Mouse (Mus musculus): ENCODE measurements around the gene Ltb. TPM values are rescaled to one million over a fixed set of nuclear protein-coding genes. Genes with fewer than 3 reads are reported as not detected.
A peak's percentile ranks its signal among the peaks of the same experiment; 100 is the strongest.

Ltb gene
- polyA plus RNA-seq, 1 experiment from 2014 or later: 6.4 TPM

DNA sequence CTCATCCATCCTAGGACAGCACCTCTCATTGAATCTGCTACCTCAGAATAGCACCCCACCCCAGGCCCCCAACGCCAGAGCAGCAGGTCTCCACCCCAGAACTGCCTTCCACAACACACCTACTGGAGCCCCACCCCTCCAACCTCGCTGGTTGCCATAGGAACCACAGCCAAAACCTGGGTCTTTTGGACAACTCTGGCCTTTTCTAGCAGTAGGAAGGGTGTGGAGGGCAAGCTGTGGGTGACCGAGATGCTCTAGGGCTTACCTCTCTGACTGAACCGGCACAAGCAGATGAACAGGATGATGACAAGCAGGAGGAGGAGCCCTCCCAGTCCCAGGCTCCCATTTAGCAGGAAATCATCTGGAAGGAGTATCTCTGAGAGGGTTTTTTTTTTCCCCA is 7.6 kb upstream of the Ltb start:
- Histone ChIP-seq H3K9me3 (replicated peaks; ENCODE audit: control insufficient read depth, low read length) (no peaks in the 10 kb centered on the region), H3K9ac (ENCODE audit: low read length) (peak overlapping the region; percentile 63), H3K4me2 (ENCODE audit: low read depth, low read length) (peak overlapping the region; percentile 65), H3K4me3 (ENCODE audit: low read length) (peak overlapping the region; percentile 57), H3K36me3 (ENCODE audit: control insufficient read depth, insufficient read depth) (no peaks in the 10 kb centered on the region), H3K4me1 (ENCODE audit: control insufficient read depth, insufficient read depth, low read length) (no peaks in the 10 kb centered on the region), H3K27ac (ENCODE audit: low read length) (peak overlapping the region; percentile 11), H3K27me3 (ENCODE audit: control insufficient read depth, insufficient read depth, low read length) (no peaks in the 10 kb centered on the region)
- 0 out of 2 replicates have a peak, but pooled peaks have one; percentile 8 for ATAC-seq (replicated peaks; ENCODE audit: extremely low read depth, insufficient read depth, low FRiP score)
- WGBS: 4% methylated on average over 4 of the region's 4 CpGs

DNA sequence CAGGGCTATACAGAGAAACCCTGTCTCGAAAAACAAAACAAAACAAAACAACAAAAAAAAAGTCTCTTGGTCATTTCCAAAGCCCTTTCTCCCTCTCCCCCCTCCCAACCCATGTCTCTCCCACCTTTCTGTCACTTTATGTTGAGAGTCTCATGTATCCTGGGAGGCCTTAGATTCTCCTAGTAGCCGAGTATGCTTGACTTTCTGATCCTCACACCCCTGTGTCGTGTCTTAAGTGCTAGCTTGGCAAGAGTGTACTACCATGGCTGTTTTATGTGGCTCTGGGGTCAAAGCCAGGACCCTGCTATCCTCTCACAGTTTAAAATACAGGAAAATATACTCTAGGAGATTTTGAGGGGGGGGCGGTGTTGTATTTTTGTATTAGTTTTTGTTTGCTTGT is 6.9 kb upstream of the Ltb start:
- WGBS: 74% methylated on average over 4 of the region's 4 CpGs
- H3K4me1 ChIP-seq (ENCODE audit: control insufficient read depth, insufficient read depth, low read length): no peaks in the 10 kb centered on the region

DNA sequence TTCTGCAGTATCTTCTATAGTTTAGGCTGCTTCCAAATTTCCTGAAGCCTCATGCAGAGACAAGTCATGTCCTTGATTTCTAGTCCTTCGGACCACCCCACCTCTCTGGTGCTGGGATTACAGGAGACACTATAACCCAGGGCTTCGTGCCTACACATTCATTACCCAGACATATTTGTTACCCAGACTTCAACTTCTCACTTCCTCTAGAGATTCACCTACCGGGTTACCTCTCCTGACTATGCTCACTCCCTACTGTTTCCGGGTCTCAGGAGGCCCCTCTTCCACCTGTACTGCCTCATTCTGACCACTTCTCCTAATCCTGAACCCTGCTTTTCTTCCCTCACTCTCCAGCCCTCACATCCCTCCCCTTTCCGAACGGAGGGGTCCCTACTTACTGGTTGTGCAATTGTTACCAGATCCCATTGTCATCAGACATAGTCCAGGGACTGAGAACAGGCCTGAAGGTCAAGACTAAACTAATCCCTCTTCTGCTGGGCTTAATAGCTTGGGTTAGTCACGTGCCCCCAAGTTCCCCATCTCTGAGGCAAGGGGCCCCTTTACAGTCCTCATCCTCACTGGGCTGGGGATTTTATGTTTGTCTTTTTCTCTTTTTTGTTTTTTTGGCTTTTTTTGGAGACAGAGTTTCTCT is 6.2 kb upstream of the Ltb start, which contains the start of gene Lst1:
Gene Lst1 (minus strand): TSS at position 481 of the 652 bp plus-strand sequence.
- no peak within 1 kb of the TSS for H3K4me3 ChIP-seq (ENCODE audit: low read length)
- 67% methylated on average over 7 of the region's 7 CpGs for WGBS
- no peaks in the 10 kb centered on the region for H3K36me3 ChIP-seq (ENCODE audit: control insufficient read depth, insufficient read depth)
- no peak within 1 kb of the TSS for H3K9ac ChIP-seq (ENCODE audit: low read length)
- H3K4me1 ChIP-seq (ENCODE audit: control insufficient read depth, insufficient read depth, low read length): no peaks in the 10 kb centered on the region
- no peak within 1 kb of the TSS for H3K4me2 ChIP-seq (ENCODE audit: low read depth, low read length)
- H3K9me3 ChIP-seq (replicated peaks; ENCODE audit: control insufficient read depth, low read length): no peaks in the 10 kb centered on the region
- no peak for ATAC-seq (replicated peaks; ENCODE audit: extremely low read depth, insufficient read depth, low FRiP score)
- H3K27me3 ChIP-seq (ENCODE audit: control insufficient read depth, insufficient read depth, low read length): no peaks in the 10 kb centered on the region
- H3K27ac ChIP-seq (ENCODE audit: low read length): peak within 1 kb of the TSS; percentile 40

More for the DNA sequence above, 6.9 kb upstream of the Ltb start:
- no peak overlapping the region for H3K4me3 ChIP-seq (ENCODE audit: low read length)
- no peak overlapping the region for H3K4me2 ChIP-seq (ENCODE audit: low read depth, low read length)
- H3K27ac ChIP-seq (ENCODE audit: low read length): 0 out of 2 replicates have a peak overlapping the region, but pooled peaks have one; percentile 24
- ATAC-seq (replicated peaks; ENCODE audit: extremely low read depth, insufficient read depth, low FRiP score): no peak
- no peaks in the 10 kb centered on the region for H3K9me3 ChIP-seq (replicated peaks; ENCODE audit: control insufficient read depth, low read length)
- no peak overlapping the region for H3K9ac ChIP-seq (ENCODE audit: low read length)
- no peaks in the 10 kb centered on the region for H3K27me3 ChIP-seq (ENCODE audit: control insufficient read depth, insufficient read depth, low read length)
- H3K36me3 ChIP-seq (ENCODE audit: control insufficient read depth, insufficient read depth): no peaks in the 10 kb centered on the region

DNA sequence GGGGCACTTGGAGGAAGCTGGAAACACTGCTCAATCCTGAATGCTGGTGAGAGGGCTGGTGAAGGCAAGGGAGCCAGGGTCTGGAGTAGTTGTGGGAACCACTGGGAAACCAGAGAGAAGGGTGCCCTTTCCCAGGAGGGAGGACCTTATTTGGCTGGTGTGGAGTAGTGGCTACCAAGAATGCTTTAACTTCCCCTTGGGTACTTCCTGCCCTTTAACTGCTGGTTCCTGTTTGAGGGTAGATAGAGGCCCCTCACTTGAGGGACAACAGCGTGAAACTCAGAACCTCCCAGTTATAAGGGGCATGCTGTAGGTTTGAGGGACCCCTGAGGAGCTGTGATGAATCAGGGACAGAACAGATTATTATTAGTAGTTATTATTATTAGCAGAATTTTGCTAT is 5.1 kb upstream of the Ltb start:
- H3K9ac ChIP-seq (ENCODE audit: low read length): no peak overlapping the region
- H3K4me2 ChIP-seq (ENCODE audit: low read depth, low read length): no peak overlapping the region
- no peaks in the 10 kb centered on the region for H3K9me3 ChIP-seq (replicated peaks; ENCODE audit: control insufficient read depth, low read length)
- no peaks in the 10 kb centered on the region for H3K36me3 ChIP-seq (ENCODE audit: control insufficient read depth, insufficient read depth)
- no peak overlapping the region for H3K4me3 ChIP-seq (ENCODE audit: low read length)
- 41% methylated on average over 1 of the region's 1 CpGs for WGBS
- no peaks in the 10 kb centered on the region for H3K4me1 ChIP-seq (ENCODE audit: control insufficient read depth, insufficient read depth, low read length)
- no peak for ATAC-seq (replicated peaks; ENCODE audit: extremely low read depth, insufficient read depth, low FRiP score)
- H3K27me3 ChIP-seq (ENCODE audit: control insufficient read depth, insufficient read depth, low read length): 0 out of 2 replicates have a peak, but pooled peaks cover 2% of the 10 kb centered on the region
- H3K27ac ChIP-seq (ENCODE audit: low read length): peak overlapping the region; percentile 24; the same call in 1 of the 2 replicates

- H3K9ac ChIP-seq (ENCODE audit: low read length): no peak overlapping the region
- no peak for ATAC-seq (replicated peaks; ENCODE audit: extremely low read depth, insufficient read depth, low FRiP score)
Measured at GRCm38 (mm10) chr17:35190096-35190495, 4.1 kb upstream of the Ltb start.

DNA sequence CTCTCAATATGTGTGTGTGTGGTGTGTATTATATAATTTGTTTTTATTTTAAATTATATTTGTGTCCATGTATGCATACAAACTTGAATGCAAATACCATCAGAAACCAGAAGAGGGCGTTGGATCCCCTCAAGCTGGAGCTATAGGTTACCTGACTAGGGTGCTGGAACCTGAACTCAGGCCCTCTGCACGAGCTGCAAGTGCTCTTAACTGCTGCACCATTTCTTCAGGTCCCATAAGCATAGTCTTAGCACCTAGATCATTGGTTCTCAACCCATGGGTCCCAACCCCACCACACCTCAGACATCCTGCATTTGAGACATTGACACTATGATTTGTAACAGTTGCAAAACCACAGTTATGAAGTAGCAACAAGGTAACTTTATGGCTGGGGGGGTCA is 2.5 kb upstream of the Ltb start:
- 46% methylated on average over 2 of the region's 2 CpGs for WGBS
- ATAC-seq (replicated peaks; ENCODE audit: extremely low read depth, insufficient read depth, low FRiP score): no peak

More at GRCm38 (mm10) chr17:35190096-35190495, 4.1 kb upstream of the Ltb start:
- H3K4me1 ChIP-seq (ENCODE audit: control insufficient read depth, insufficient read depth, low read length): peaks cover under 1% of the 10 kb centered on the region
- no peaks in the 10 kb centered on the region for H3K36me3 ChIP-seq (ENCODE audit: control insufficient read depth, insufficient read depth)
- H3K9me3 ChIP-seq (replicated peaks; ENCODE audit: control insufficient read depth, low read length): no peaks in the 10 kb centered on the region
- no peak overlapping the region for H3K4me3 ChIP-seq (ENCODE audit: low read length)
- H3K27ac ChIP-seq (ENCODE audit: low read length): peak overlapping the region; percentile 8; the same call in 1 of the 2 replicates
- 56% methylated on average over 4 of the region's 4 CpGs for WGBS
- no peak overlapping the region for H3K4me2 ChIP-seq (ENCODE audit: low read depth, low read length)
- peaks cover 6% of the 10 kb centered on the region for H3K27me3 ChIP-seq (ENCODE audit: control insufficient read depth, insufficient read depth, low read length)

GRCm38 (mm10) chr17:35192924-35193323 is 1.3 kb upstream of the Ltb start:
- peaks cover 10% of the 10 kb centered on the region for H3K4me1 ChIP-seq (ENCODE audit: control insufficient read depth, insufficient read depth, low read length)
- H3K36me3 ChIP-seq (ENCODE audit: control insufficient read depth, insufficient read depth): no peaks in the 10 kb centered on the region
- no peak for ATAC-seq (replicated peaks; ENCODE audit: extremely low read depth, insufficient read depth, low FRiP score)
- no peak overlapping the region for H3K9ac ChIP-seq (ENCODE audit: low read length)
- no peaks in the 10 kb centered on the region for H3K9me3 ChIP-seq (replicated peaks; ENCODE audit: control insufficient read depth, low read length)
- no peak overlapping the region for H3K27ac ChIP-seq (ENCODE audit: low read length)
- 78% methylated on average over 5 of the region's 5 CpGs for WGBS
- no peak overlapping the region for H3K4me3 ChIP-seq (ENCODE audit: low read length)
- H3K4me2 ChIP-seq (ENCODE audit: low read depth, low read length): no peak overlapping the region
- peaks cover 18% of the 10 kb centered on the region for H3K27me3 ChIP-seq (ENCODE audit: control insufficient read depth, insufficient read depth, low read length)

More for the DNA sequence above, 2.5 kb upstream of the Ltb start:
- H3K27ac ChIP-seq (ENCODE audit: low read length): no peak overlapping the region
- no peak overlapping the region for H3K4me3 ChIP-seq (ENCODE audit: low read length)
- H3K27me3 ChIP-seq (ENCODE audit: control insufficient read depth, insufficient read depth, low read length): peaks cover 14% of the 10 kb centered on the region
- no peaks in the 10 kb centered on the region for H3K36me3 ChIP-seq (ENCODE audit: control insufficient read depth, insufficient read depth)
- peaks cover 10% of the 10 kb centered on the region for H3K4me1 ChIP-seq (ENCODE audit: control insufficient read depth, insufficient read depth, low read length)
- H3K9me3 ChIP-seq (replicated peaks; ENCODE audit: control insufficient read depth, low read length): no peaks in the 10 kb centered on the region
- H3K4me2 ChIP-seq (ENCODE audit: low read depth, low read length): no peak overlapping the region
- no peak overlapping the region for H3K9ac ChIP-seq (ENCODE audit: low read length)

- Histone ChIP-seq H3K36me3 (ENCODE audit: control insufficient read depth, insufficient read depth) (no peaks in the 10 kb centered on the region), H3K27ac (ENCODE audit: low read length) (peak overlapping the region; percentile 25; the same call in 1 of the 2 replicates), H3K4me1 (ENCODE audit: control insufficient read depth, insufficient read depth, low read length) (peaks cover 10% of the 10 kb centered on the region), H3K9ac (ENCODE audit: low read length) (peak overlapping the region; percentile 70), H3K4me2 (ENCODE audit: low read depth, low read length) (peak overlapping the region; percentile 86), H3K27me3 (ENCODE audit: control insufficient read depth, insufficient read depth, low read length) (peaks cover 23% of the 10 kb centered on the region), H3K9me3 (replicated peaks; ENCODE audit: control insufficient read depth, low read length) (no peaks in the 10 kb centered on the region), H3K4me3 (ENCODE audit: low read length) (peak overlapping the region; percentile 61)
- WGBS: 32% methylated on average over 19 of the region's 19 CpGs
- no peak for ATAC-seq (replicated peaks; ENCODE audit: extremely low read depth, insufficient read depth, low FRiP score)
Measured at GRCm38 (mm10) chr17:35194844-35195630, 798 bp downstream of the Ltb start.

All from heart, embryonic 16.5 days (tissue).